Mouse (Mus musculus) brain, embryonic 14.5 days (tissue): ENCODE measurements around the gene Slc45a1.
A peak's percentile ranks its signal among the peaks of the same experiment; 100 is the strongest.

Experiments used
- CTCF ChIP-seq: fragments of 200-500 bp; IDR thresholded peaks from 2 replicates; pipeline ENCODE4 v1.5.1; 2012; ENCODE audit warnings: inconsistent platforms, mild to moderate bottlenecking, moderate library complexity, borderline replicate concordance; ENCODE audit not compliant: insufficient read depth, insufficient read length; ENCODE audit errors: extremely low read depth
- POLR2A ChIP-seq: fragments of 200-500 bp; IDR thresholded peaks from 2 replicates; pipeline ENCODE4 v1.6.1; 2012; ENCODE audit warnings: mild to moderate bottlenecking, inconsistent platforms, borderline replicate concordance; ENCODE audit not compliant: poor library complexity, insufficient read depth, insufficient read length, severe bottlenecking; ENCODE audit errors: extremely low read depth

GRCm38 (mm10) chr4:150664726-150665125 is 12.8 kb upstream of the Slc45a1 start:
- TF ChIP-seq CTCF (peak; percentile 50), POLR2A (no peak)
